Mouse (Mus musculus) midbrain, embryonic 10.5 days (tissue): ENCODE measurements around the gene Lmf1. TPM values are rescaled to one million over a fixed set of nuclear protein-coding genes. Genes with fewer than 3 reads are reported as not detected.

Source experiments
- DNase-seq: peaks from one replicate; pipeline ENCODE4 v3.0.0-alpha.2; 2017; ENCODE audit warnings: low spot score
- H3K27ac ChIP-seq: fragments of 300-500 bp; sonication (generic); replicated peaks from 2 replicates; pipeline ENCODE4 v1.5.1; 2016; ENCODE audit warnings: mild to moderate bottlenecking
- H3K27me3 ChIP-seq: fragments of 300-500 bp; sonication (generic); 2 replicates; pipeline ENCODE4 v1.6.1; 2016; ENCODE audit warnings: low read depth, mild to moderate bottlenecking; ENCODE audit not compliant: poor library complexity, severe bottlenecking
- H3K36me3 ChIP-seq: fragments of 300-500 bp; sonication (generic); 2 replicates; pipeline ENCODE4 v1.6.1; 2016; ENCODE audit warnings: mild to moderate bottlenecking, moderate library complexity
- H3K4me1 ChIP-seq: fragments of 300-500 bp; sonication (generic); 2 replicates; pipeline ENCODE4 v1.6.1; 2016
- H3K4me3 ChIP-seq: fragments of 300-500 bp; sonication (generic); 2 replicates; pipeline ENCODE4 v1.5.1; 2016; ENCODE audit warnings: mild to moderate bottlenecking, moderate library complexity
- H3K9me3 ChIP-seq: fragments of 300-500 bp; sonication (generic); replicated peaks from 2 replicates; pipeline ENCODE4 v1.6.1; 2016; ENCODE audit warnings: mild to moderate bottlenecking
- WGBS: fragments of 180-500 bp; shearing (Covaris S2); methylation state at CpG from one replicate; pipeline ENCODE4 v1.1.7; 2016; 5-methylcytosine and 5-hydroxymethylcytosine counted together
- polyA plus RNA-seq: library from polyadenylated mRNA; unstranded; fragments of >200 nt; fragmentation: Nextera tagmentation; extraction: Ambion mirVana; gene quantifications from 2 replicates; pipeline ENCODE4 v1.2.1, GENCODE M21; 2016

Lmf1 gene
- polyA plus RNA-seq, 1 experiment from 2014 or later: 22.6 TPM

- Histone ChIP-seq H3K9me3 (no peaks in the 10 kb centered on the region), H3K27ac (no peak overlapping the region), H3K4me1 (peaks cover 35% of the 10 kb centered on the region), H3K27me3 (no peaks in the 10 kb centered on the region), H3K36me3 (no peaks in the 10 kb centered on the region), H3K4me3 (no peak overlapping the region)
- DNase-seq: no peak
- WGBS: 92% methylated on average over 6 of the region's 6 CpGs
Measured at GRCm38 (mm10) chr17:25665485-25665884, 86.6 kb downstream of the Lmf1 start.

- no peaks in the 10 kb centered on the region for H3K27me3 ChIP-seq
- no peak overlapping the region for H3K4me3 ChIP-seq
- H3K4me1 ChIP-seq: peaks cover 35% of the 10 kb centered on the region
- H3K9me3 ChIP-seq: no peaks in the 10 kb centered on the region
- no peak for DNase-seq
- 81% methylated on average over 8 of the region's 8 CpGs for WGBS
- no peak overlapping the region for H3K27ac ChIP-seq
- H3K36me3 ChIP-seq: no peaks in the 10 kb centered on the region
Measured at GRCm38 (mm10) chr17:25665891-25666290, 87.0 kb downstream of the Lmf1 start.

DNA sequence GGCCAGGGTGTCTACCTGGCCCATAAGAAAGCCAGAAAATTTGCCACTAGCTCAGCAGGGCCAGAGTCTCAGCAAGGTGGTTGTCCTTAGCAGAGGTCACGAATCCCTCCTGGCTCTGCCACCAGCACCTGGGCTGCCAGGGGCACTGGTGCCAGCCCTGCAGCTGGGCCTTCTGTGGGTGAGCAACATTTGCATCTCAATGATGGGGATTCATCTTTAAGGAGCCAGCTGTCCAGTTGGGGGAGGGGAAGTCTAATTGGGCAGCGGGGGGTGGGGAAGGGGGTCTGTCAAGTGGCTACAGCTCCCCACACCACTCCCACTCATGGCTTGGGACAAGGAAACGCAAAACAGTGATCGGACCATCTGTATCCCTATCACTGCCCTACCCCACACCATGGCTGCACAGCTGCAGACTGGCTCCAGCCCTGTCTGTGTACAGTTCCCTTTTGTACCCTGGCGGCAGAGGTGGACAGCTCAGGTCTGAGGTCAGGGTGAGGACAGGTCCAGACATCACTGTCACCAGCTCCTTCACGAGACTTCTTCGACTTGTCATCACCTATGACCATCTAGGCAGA is 89.7 kb downstream of the Lmf1 start:
- no peak for DNase-seq
- WGBS: 82% methylated on average over 7 of the region's 7 CpGs

GRCm38 (mm10) chr17:25672982-25673381 is 94.1 kb downstream of the Lmf1 start:
- no peak for DNase-seq
- Histone ChIP-seq H3K36me3 (no peaks in the 10 kb centered on the region), H3K27ac (no peak overlapping the region), H3K27me3 (no peaks in the 10 kb centered on the region), H3K4me1 (peaks cover 15% of the 10 kb centered on the region), H3K9me3 (peaks cover 4% of the 10 kb centered on the region; the same call in 1 of the 2 replicates), H3K4me3 (no peak overlapping the region)

More for the DNA sequence above, 89.7 kb downstream of the Lmf1 start:
- Histone ChIP-seq H3K36me3 (no peaks in the 10 kb centered on the region), H3K27ac (peak overlapping the region; percentile 34; the same call in 1 of the 2 replicates), H3K4me1 (peaks cover 30% of the 10 kb centered on the region), H3K9me3 (no peaks in the 10 kb centered on the region), H3K27me3 (no peaks in the 10 kb centered on the region), H3K4me3 (no peak overlapping the region)

DNA sequence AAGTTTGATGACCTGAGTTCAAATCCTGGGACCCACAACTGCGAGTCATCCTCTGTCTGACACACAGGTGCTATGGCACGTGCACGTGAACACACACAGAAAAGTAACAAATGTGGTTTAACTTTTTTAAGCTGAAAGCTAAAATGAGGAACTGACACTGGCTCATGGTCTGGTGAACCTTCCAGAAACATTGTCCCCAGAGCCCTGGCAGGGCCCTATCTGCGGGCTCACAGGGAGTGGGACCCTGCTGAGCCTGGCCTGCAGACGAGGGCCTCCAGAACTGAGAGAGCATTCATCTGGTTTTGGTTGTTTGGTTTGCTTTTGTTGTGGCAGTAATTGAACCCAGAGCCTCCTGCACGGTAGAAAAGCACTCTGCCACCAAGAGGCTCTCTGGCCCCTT is 99.1 kb downstream of the Lmf1 start:
- no peak for DNase-seq
- no peak overlapping the region for H3K4me3 ChIP-seq

GRCm38 (mm10) chr17:25679818-25680217 is 100.9 kb downstream of the Lmf1 start:
- H3K27me3 ChIP-seq: no peaks in the 10 kb centered on the region; the same call in 1 of the 2 replicates
- peak overlapping the region; percentile 64 for H3K27ac ChIP-seq
- H3K4me3 ChIP-seq: peak overlapping the region; percentile 25; the same call in 1 of the 2 replicates
- DNase-seq: peak; percentile 34
- WGBS: 10% methylated on average over 5 of the region's 5 CpGs
- peaks cover 4% of the 10 kb centered on the region; the same call in 1 of the 2 replicates for H3K9me3 ChIP-seq
- H3K4me1 ChIP-seq: peaks cover 26% of the 10 kb centered on the region
- no peaks in the 10 kb centered on the region for H3K36me3 ChIP-seq

More for the DNA sequence above, 99.1 kb downstream of the Lmf1 start:
- Histone ChIP-seq H3K9me3 (peaks cover 4% of the 10 kb centered on the region; the same call in 1 of the 2 replicates), H3K27me3 (no peaks in the 10 kb centered on the region; the same call in 1 of the 2 replicates), H3K27ac (no peak overlapping the region), H3K4me1 (peaks cover 26% of the 10 kb centered on the region), H3K36me3 (no peaks in the 10 kb centered on the region)
- WGBS: 56% methylated on average over 6 of the region's 6 CpGs

GRCm38 (mm10) chr17:25681636-25682035 is 102.8 kb downstream of the Lmf1 start:
- WGBS: 88% methylated on average over 4 of the region's 4 CpGs
- H3K4me1 ChIP-seq: peaks cover 26% of the 10 kb centered on the region
- no peak overlapping the region for H3K4me3 ChIP-seq
- H3K36me3 ChIP-seq: no peaks in the 10 kb centered on the region
- H3K27me3 ChIP-seq: peaks cover 3% of the 10 kb centered on the region; the same call in 1 of the 2 replicates
- H3K27ac ChIP-seq: 0 out of 2 replicates have a peak overlapping the region, but pooled peaks have one; percentile 33
- DNase-seq: no peak
- H3K9me3 ChIP-seq: no peaks in the 10 kb centered on the region

DNA sequence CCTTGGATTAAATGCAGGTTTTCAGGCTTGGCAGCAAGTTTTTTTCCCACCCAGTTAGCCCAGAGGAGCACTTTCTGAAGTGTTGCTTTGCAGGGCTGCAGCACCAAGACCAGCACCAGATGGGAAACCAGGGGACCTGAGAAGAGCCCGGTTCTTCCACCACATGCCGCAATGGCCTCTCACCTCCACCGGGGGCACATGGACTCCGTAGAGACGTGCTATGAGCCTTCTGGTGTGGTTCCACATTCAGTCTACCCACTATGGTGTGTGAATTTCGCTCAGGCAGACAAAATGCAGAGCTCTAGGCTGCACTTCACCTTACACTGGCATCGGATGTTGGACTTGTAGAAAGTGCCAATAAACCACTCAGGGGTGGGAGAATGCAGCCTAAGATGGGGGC is 107.4 kb downstream of the Lmf1 start:
- Histone ChIP-seq H3K36me3 (no peaks in the 10 kb centered on the region), H3K27me3 (peaks cover 9% of the 10 kb centered on the region; the same call in 1 of the 2 replicates), H3K4me3 (no peak overlapping the region), H3K27ac (no peak overlapping the region), H3K4me1 (peaks cover 16% of the 10 kb centered on the region), H3K9me3 (no peaks in the 10 kb centered on the region)
- 50% methylated on average over 7 of the region's 7 CpGs for WGBS
- DNase-seq: peak; percentile 50

- DNase-seq: no peak
- Histone ChIP-seq H3K27me3 (peaks cover 9% of the 10 kb centered on the region; the same call in 1 of the 2 replicates), H3K4me1 (peaks cover 16% of the 10 kb centered on the region), H3K4me3 (no peak overlapping the region), H3K27ac (no peak overlapping the region), H3K9me3 (no peaks in the 10 kb centered on the region), H3K36me3 (no peaks in the 10 kb centered on the region)
- 80% methylated on average over 4 of the region's 4 CpGs for WGBS
Measured at GRCm38 (mm10) chr17:25688922-25689321, 110.0 kb downstream of the Lmf1 start.

GRCm38 (mm10) chr17:25696263-25696662 is 117.4 kb downstream of the Lmf1 start:
- H3K9me3 ChIP-seq: no peaks in the 10 kb centered on the region
- H3K36me3 ChIP-seq: no peaks in the 10 kb centered on the region
- H3K4me1 ChIP-seq: no peaks in the 10 kb centered on the region
- H3K4me3 ChIP-seq: no peak overlapping the region
- H3K27me3 ChIP-seq: peaks cover 15% of the 10 kb centered on the region; the same call in 1 of the 2 replicates
- H3K27ac ChIP-seq: no peak overlapping the region
- WGBS: 36% methylated on average over 1 of the region's 1 CpGs
- DNase-seq: no peak

DNA sequence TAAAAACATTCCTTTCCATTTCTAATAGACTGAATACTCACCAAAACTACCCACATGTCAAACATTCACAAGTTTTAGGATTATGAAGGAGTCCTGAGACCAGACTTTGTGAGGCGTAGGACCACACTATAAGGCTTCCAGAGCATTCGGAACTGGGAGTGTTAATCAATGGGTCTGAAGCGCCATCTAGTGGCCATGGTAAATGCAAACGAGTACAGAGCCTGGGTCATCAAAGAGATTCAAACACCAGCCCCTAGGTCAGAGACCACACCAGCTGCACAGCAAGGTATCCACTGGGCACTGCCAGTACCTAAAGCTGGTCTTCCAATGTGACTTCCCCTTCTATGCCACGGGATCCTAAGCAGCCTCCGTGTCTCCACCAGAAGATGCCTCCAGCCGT is 119.6 kb downstream of the Lmf1 start:
- no peak overlapping the region for H3K27ac ChIP-seq
- no peak overlapping the region for H3K4me3 ChIP-seq
- H3K27me3 ChIP-seq: peaks cover 15% of the 10 kb centered on the region; the same call in 1 of the 2 replicates
- H3K36me3 ChIP-seq: no peaks in the 10 kb centered on the region
- H3K9me3 ChIP-seq: no peaks in the 10 kb centered on the region
- no peaks in the 10 kb centered on the region for H3K4me1 ChIP-seq
- peak; percentile 80 for DNase-seq
- WGBS: 14% methylated on average over 7 of the region's 7 CpGs

GRCm38 (mm10) chr17:25700863-25701496 is 122.1 kb downstream of the Lmf1 start:
- Histone ChIP-seq H3K36me3 (no peaks in the 10 kb centered on the region), H3K9me3 (no peaks in the 10 kb centered on the region), H3K27me3 (peaks cover 15% of the 10 kb centered on the region; the same call in 1 of the 2 replicates), H3K4me1 (no peaks in the 10 kb centered on the region), H3K4me3 (no peak overlapping the region), H3K27ac (no peak overlapping the region)
- DNase-seq: no peak
- WGBS: 59% methylated on average over 9 of the region's 9 CpGs

- Histone ChIP-seq H3K4me3 (no peak overlapping the region), H3K4me1 (no peaks in the 10 kb centered on the region), H3K36me3 (no peaks in the 10 kb centered on the region), H3K9me3 (no peaks in the 10 kb centered on the region), H3K27ac (no peak overlapping the region), H3K27me3 (no peaks in the 10 kb centered on the region)
- 93% methylated on average over 2 of the region's 2 CpGs for WGBS
- DNase-seq: no peak
Measured at GRCm38 (mm10) chr17:25709994-25710393, 131.1 kb downstream of the Lmf1 start.
